Mouse (Mus musculus) ES-Bruce4 (cell line): ENCODE data around the gene Vangl2.

Source experiments
- CTCF ChIP-seq: IDR thresholded peaks from one replicate; pipeline ENCODE4 v1.8.1; 2011; ENCODE audit warnings: low read depth, low read length
- POLR2A ChIP-seq: IDR thresholded peaks from one replicate; pipeline ENCODE4 v1.8.1; 2011; ENCODE audit warnings: low read length; ENCODE audit not compliant: insufficient read depth

DNA sequence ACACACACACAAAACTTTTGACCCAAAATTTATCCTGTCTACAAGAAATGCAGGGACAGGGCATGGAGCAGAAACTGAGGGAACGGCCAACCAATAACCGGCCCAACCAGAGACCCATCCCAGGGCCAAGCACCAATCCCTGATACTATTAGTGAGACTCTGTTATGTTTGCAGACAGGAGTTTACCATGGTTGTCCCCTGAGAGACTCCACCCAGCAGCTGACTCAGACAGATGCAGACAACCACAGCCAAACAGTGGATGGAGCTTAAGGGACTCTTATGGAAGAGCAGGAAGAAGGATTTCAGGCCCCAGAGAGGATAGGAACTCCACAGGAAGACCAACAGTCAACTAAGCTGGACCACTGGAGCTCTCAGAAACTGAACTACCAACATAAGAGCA, 1.7 kb upstream of the Vangl2 start:
- no peak for TF ChIP-seq CTCF
- TF ChIP-seq POLR2A: no peak
